Mouse (Mus musculus) C2C12 (cell line): ENCODE measurements at regions not wholly inside any gene's neighbourhood (a gene's known extent, or its start where the extent isn't known, plus 50 kb on each side); places are given as distances from the start of the nearest gene placed in this dataset.

ENCODE experiments used
- H3K27me3 ChIP-seq: one replicate; pipeline ENCODE4 v1.6.1; 2011; ENCODE audit not compliant: control insufficient read depth, insufficient read depth, insufficient read length
- H3K36me3 ChIP-seq: one replicate; pipeline ENCODE4 v1.6.1; 2011; ENCODE audit not compliant: control insufficient read depth, insufficient read depth
- H3K4me3 ChIP-seq: one replicate; pipeline ENCODE4 v1.5.1; 2011; ENCODE audit warnings: mild to moderate bottlenecking, control low read depth; ENCODE audit not compliant: poor library complexity, insufficient read depth, severe bottlenecking
- H3K79me2 ChIP-seq: one replicate; pipeline ENCODE4 v1.6.1; 2011; ENCODE audit not compliant: control insufficient read depth, insufficient read depth
- H3K79me3 ChIP-seq: one replicate; pipeline ENCODE4 v1.6.1; 2011; ENCODE audit warnings: low read depth, control low read depth
- H3ac ChIP-seq: one replicate; pipeline ENCODE3; 2011; ENCODE audit warnings: low read depth; ENCODE audit not compliant: control insufficient read depth, insufficient read length
- CEBPB ChIP-seq: IDR thresholded peaks from one replicate; pipeline ENCODE4 v1.6.1; 2011; ENCODE audit warnings: low read depth, mild to moderate bottlenecking, control low read depth, moderate library complexity
- CTCF ChIP-seq: IDR thresholded peaks from one replicate; pipeline ENCODE4 v1.5.1; 2011; ENCODE audit not compliant: control insufficient read depth, insufficient read depth, insufficient read length
- FOSL1 ChIP-seq: IDR thresholded peaks from one replicate; pipeline ENCODE4 v1.8.0; 2011; ENCODE audit warnings: mild to moderate bottlenecking, low read length; ENCODE audit not compliant: poor library complexity, insufficient read depth, severe bottlenecking
- MAX ChIP-seq: IDR thresholded peaks from one replicate; pipeline ENCODE4 v1.6.1; 2011; ENCODE audit warnings: mild to moderate bottlenecking, control low read depth
- MYOD1 ChIP-seq: IDR thresholded peaks from one replicate; pipeline ENCODE4 v1.6.1; 2011; ENCODE audit warnings: low read depth; ENCODE audit not compliant: control insufficient read depth, insufficient read length
- MYOG ChIP-seq: IDR thresholded peaks from one replicate; pipeline ENCODE4 v1.6.1; 2011; ENCODE audit not compliant: control insufficient read depth, insufficient read length; ENCODE audit errors: extremely low read depth
- USF1 ChIP-seq: IDR thresholded peaks from one replicate; pipeline ENCODE4 v1.6.1; 2011; ENCODE audit warnings: low read depth, mild to moderate bottlenecking, control low read depth, moderate library complexity

DNA sequence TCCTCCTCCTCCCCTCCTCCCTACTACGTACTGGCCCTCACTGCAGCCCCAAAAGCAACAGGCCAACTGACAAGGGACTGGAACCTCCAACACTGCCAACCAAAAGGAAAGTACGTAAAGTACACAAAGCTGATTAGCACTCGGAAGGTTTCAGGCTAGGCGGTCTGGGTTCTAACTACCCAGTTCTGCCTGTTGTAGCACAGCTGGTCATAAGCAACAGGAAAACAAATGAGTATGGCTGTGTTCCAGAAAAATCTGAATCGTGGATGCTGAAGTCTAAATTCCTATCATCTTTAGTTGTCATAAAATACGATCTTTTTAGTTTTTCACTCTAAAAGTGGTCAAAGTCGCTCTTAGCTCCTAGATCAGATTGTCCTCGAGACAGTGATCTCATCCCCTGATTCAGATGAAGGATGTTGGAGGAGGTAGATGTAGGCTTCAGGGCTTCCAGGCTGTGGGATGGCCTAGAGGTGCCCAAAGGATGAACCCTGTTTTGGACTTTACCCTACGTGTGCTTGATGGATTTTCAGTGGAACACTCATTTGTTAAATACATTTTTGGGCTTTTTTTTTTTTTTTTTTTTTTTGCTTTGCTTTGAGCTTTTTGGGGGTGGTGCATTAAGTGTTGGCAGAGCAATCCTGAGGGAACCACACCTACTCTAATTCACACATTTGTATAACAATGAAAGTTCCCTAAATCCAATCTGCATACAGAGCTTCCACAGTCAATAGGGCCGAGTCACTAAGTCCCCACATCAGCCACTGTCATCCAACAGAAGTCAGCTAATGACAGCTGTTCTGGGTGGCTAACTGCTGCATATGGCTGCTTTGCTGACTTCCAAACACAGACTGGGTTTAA, 55.6 kb upstream of the Fzd7 start:
- no peak for TF ChIP-seq MYOD1
- TF ChIP-seq CTCF, result no peak
- no peaks in the 10 kb centered on the region for H3K79me3 ChIP-seq
- no peak overlapping the region for H3K4me3 ChIP-seq
- no peaks in the 10 kb centered on the region for H3K79me2 ChIP-seq
- H3ac ChIP-seq, result no peak overlapping the region
- no peaks in the 10 kb centered on the region for H3K36me3 ChIP-seq
- no peaks in the 10 kb centered on the region for H3K27me3 ChIP-seq

DNA sequence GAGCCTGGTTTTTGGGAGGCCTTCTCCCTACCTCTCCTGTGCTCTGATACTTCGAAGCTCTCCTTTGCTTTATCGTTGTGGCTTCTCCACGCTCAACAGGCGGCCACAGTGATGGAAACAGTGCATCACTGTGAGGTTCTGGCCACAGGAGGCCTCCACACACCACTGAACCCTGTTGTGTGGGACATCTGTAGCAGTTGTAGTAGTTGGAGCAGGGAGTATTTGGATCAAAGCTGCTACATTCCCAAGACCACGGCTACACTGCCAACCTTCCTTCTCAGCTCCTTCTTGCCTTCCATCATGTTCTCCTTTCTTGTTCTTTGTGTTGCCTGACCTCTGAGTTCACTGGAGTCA, 55.0 kb upstream of the Fzd7 start:
- Histone ChIP-seq H3K27me3 (no peaks in the 10 kb centered on the region), H3K36me3 (no peaks in the 10 kb centered on the region), H3K79me2 (no peaks in the 10 kb centered on the region), H3K79me3 (no peaks in the 10 kb centered on the region), H3ac (no peak overlapping the region), H3K4me3 (no peak overlapping the region)
- TF ChIP-seq CEBPB, result no peak
- TF ChIP-seq MAX, result no peak
- TF ChIP-seq MYOD1, result no peak
- no peak for TF ChIP-seq MYOG
- TF ChIP-seq USF1, result no peak
- TF ChIP-seq CTCF, result peak; percentile 15

DNA sequence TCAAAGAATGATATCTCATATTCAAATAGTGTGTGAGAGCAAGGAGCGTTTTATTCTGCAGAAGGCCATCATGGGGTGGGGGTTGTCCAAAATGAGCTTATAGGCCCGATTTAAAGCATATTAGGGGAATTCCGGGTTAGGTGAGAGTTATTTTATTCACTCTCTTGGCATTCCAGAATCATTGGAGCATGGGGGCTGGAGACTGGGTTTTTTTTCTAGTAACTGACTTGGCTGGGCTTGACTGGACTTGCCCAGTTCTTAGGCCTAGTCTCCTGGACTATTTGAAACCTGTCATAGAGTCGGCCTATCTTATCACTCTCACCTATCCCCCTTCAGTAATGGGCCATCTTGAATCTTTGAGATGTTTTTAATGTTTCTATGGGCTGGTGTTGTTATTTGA, 52.9 kb upstream of the Fzd7 start:
- no peaks in the 10 kb centered on the region for H3K27me3 ChIP-seq

DNA sequence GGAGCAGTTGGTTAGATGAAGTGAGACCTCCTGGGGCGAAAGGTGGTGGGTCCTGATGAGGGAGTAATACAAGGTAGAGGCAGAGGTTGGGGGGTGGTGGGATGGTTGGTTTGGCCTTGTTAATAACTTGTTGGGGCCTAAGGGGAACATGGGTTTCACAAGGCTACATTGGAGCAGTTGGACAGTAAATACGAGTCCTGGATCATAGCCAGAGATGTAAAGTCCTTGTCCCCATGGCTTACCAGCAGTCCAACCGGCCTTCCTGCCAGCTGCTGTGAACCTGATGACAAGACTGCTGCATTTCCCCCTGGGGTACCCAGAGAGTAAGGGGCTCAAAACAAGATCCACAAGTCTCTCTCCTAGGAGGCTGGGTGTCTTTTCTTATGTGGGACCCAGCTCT, 52.0 kb upstream of the Fzd7 start:
- Histone ChIP-seq H3K79me3 (no peaks in the 10 kb centered on the region), H3K36me3 (no peaks in the 10 kb centered on the region), H3K79me2 (no peaks in the 10 kb centered on the region), H3ac (no peak overlapping the region), H3K27me3 (no peaks in the 10 kb centered on the region), H3K4me3 (no peak overlapping the region)
- no peak for TF ChIP-seq MYOG

More for the DNA sequence above, 52.9 kb upstream of the Fzd7 start:
- Histone ChIP-seq H3K36me3 (no peaks in the 10 kb centered on the region), H3ac (no peak overlapping the region), H3K79me2 (no peaks in the 10 kb centered on the region), H3K4me3 (no peak overlapping the region), H3K79me3 (no peaks in the 10 kb centered on the region)
- TF ChIP-seq MAX, result no peak
- TF ChIP-seq MYOG, result no peak
- no peak for TF ChIP-seq USF1
- no peak for TF ChIP-seq MYOD1
- no peak for TF ChIP-seq CTCF
- TF ChIP-seq CEBPB, result no peak
- no peak for TF ChIP-seq FOSL1

DNA sequence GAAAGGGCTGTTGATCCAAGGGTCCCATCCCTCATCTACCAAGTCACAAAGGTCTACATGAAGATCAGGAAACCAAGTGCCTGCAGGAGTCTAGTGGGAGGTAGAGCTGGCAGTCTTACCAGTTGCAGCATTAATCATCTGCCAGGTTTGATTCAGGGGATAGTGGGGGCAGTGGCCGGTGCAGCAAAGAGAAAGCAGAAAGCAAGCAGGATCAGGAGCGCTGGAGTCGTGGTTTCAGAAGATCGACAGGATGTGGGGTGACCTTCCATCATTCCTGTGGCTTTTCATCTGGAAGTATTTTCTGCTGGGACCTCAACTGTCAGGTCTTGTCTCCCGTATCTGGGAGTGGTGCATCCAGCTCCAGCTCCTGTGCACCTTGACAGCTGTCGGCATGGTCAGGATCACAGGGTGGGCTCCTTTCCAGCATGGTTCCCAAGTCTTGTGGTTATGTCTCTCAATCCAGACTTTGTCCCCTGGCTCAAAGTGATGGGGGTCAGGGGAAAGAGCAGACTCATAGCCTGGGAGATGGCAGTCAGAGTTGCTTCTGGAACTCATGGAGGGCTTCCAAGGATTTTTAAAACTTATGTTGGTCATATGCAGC, 51.2 kb upstream of the Fzd7 start:
- no peak overlapping the region for H3ac ChIP-seq

More for the DNA sequence above, 51.2 kb upstream of the Fzd7 start:
- Histone ChIP-seq H3K4me3 (no peak overlapping the region), H3K27me3 (no peaks in the 10 kb centered on the region), H3K79me3 (no peaks in the 10 kb centered on the region), H3K36me3 (no peaks in the 10 kb centered on the region), H3K79me2 (no peaks in the 10 kb centered on the region)
- TF ChIP-seq MYOD1 (no peak), CTCF (no peak), MYOG (no peak), MAX (no peak), USF1 (no peak), FOSL1 (no peak), CEBPB (no peak)
